Mouse (Mus musculus) heart, adult 9 months (tissue): ENCODE data around the gene Trappc13.

Experiments
- DNase-seq, 2 experiments: peaks; one replicate each; pipeline ENCODE4 v3.0.0; 2022; ENCODE audit warnings: low spot score in 2 of 2

The Trappc13 gene

GRCm38 (mm10) chr13:104114827-104115226 is 63.4 kb downstream of the Trappc13 start:
- DNase-seq = no peak

- no peak for DNase-seq
Observed at GRCm38 (mm10) chr13:104113782-104114181, 64.5 kb downstream of the Trappc13 start.

- no peak for DNase-seq
Observed at GRCm38 (mm10) chr13:104112266-104112900, 65.9 kb downstream of the Trappc13 start.

- no peak for DNase-seq
Observed at GRCm38 (mm10) chr13:104110526-104110925, 67.7 kb downstream of the Trappc13 start.

- peak in 1 of 2 experiments; percentile 38 for DNase-seq
Observed at GRCm38 (mm10) chr13:104109816-104110521, 68.3 kb downstream of the Trappc13 start.

- DNase-seq = peak; percentile 83 to 86
Observed at GRCm38 (mm10) chr13:104109288-104109815, 68.9 kb downstream of the Trappc13 start, which contains the start of the genes Nln and Sgtb. TSS of gene Nln (minus strand) at chr13:104109614. TSS of gene Sgtb (plus strand) at chr13:104109741.

GRCm38 (mm10) chr13:104108651-104109287 is 69.5 kb downstream of the Trappc13 start:
- DNase-seq = no peak

GRCm38 (mm10) chr13:104101606-104102235 is 76.5 kb downstream of the Trappc13 start:
- no peak for DNase-seq

- no peak for DNase-seq
Observed at GRCm38 (mm10) chr13:104100416-104100815, 77.9 kb downstream of the Trappc13 start.

GRCm38 (mm10) chr13:104097190-104097589 is 81.1 kb downstream of the Trappc13 start:
- DNase-seq = no peak

GRCm38 (mm10) chr13:104095955-104096354 is 82.3 kb downstream of the Trappc13 start:
- no peak for DNase-seq

- peak; percentile 32 to 33 for DNase-seq
Observed at GRCm38 (mm10) chr13:104094531-104095385, 83.5 kb downstream of the Trappc13 start.
